Mouse (Mus musculus) midbrain, embryonic 14.5 days (tissue): Measurements from ENCODE around the gene Lnpk. TPM values are rescaled to one million over a fixed set of nuclear protein-coding genes. Genes with fewer than 3 reads are reported as not detected.

Experiments
- polyA plus RNA-seq: library from polyadenylated mRNA; unstranded; fragments of >200 nt; fragmentation: Nextera tagmentation; extraction: Ambion mirVana; gene quantifications from 2 replicates; pipeline ENCODE4 v1.2.1, GENCODE M21; 2014

The Lnpk gene
- polyA plus RNA-seq, 1 experiment from 2014 or later: 58.2 TPM

Other genes starting within 250 kb of the Lnpk start
- 1.2 and 1.7 TPM in 2 replicates for gene Evx2, start 80.1 kb upstream of the Lnpk start, polyA plus RNA-seq
- gene Hoxd13, start 88.9 kb upstream of the Lnpk start, polyA plus RNA-seq: 0.11 TPM in 1 of 2 replicates, not detected in the other
- gene Hoxd12, start 95.6 kb upstream of the Lnpk start, polyA plus RNA-seq: not detected in 2 replicates
- not detected in 2 replicates for gene Hoxd11, start 100.1 kb upstream of the Lnpk start, polyA plus RNA-seq
- gene Hoxd10, start 112.5 kb upstream of the Lnpk start, polyA plus RNA-seq: not detected in 2 replicates
- not detected in 2 replicates for gene Hoxd9, start 118.3 kb upstream of the Lnpk start, polyA plus RNA-seq
- gene Hoxd8, start 125.2 kb upstream of the Lnpk start, polyA plus RNA-seq: not detected in 2 replicates
- gene Hoxd3, start 132.5 kb upstream of the Lnpk start, polyA plus RNA-seq: not detected in 2 replicates
- not detected in 2 replicates for gene Hoxd4, start 132.5 kb upstream of the Lnpk start, polyA plus RNA-seq
- gene Gm28230, start 147.3 kb upstream of the Lnpk start, polyA plus RNA-seq: not detected in 2 replicates
- gene Hoxd1, start 183.5 kb upstream of the Lnpk start, polyA plus RNA-seq: not detected in 2 replicates
- gene Mtx2, start 246.4 kb upstream of the Lnpk start, polyA plus RNA-seq: 167 and 193 TPM in 2 replicates